Mouse (Mus musculus) liver, embryonic 12.5 days (tissue): ENCODE data around the gene Olfr414. TPM values are rescaled to one million over a fixed set of nuclear protein-coding genes. Genes with fewer than 3 reads are reported as not detected.

ENCODE experiments used
- ATAC-seq: fragments of 200-750 bp; cut with Nextera tagmentation; 2 replicates; pipeline ENCODE4 v1.8.0; 2017; ENCODE audit warnings: moderate number of reproducible peaks, mild to moderate bottlenecking, moderate library complexity
- H3K27ac ChIP-seq: fragments of 300-500 bp; sonication (generic); 2 replicates; pipeline ENCODE4 v1.5.1; 2016; ENCODE audit warnings: mild to moderate bottlenecking
- H3K27me3 ChIP-seq: fragments of 300-500 bp; sonication (generic); replicated peaks from 2 replicates; pipeline ENCODE4 v1.6.1; 2016; ENCODE audit warnings: mild to moderate bottlenecking, moderate library complexity
- H3K36me3 ChIP-seq: fragments of 300-500 bp; sonication (generic); 2 replicates; pipeline ENCODE4 v1.6.1; 2016; ENCODE audit warnings: mild to moderate bottlenecking, moderate library complexity
- H3K4me1 ChIP-seq: fragments of 300-500 bp; sonication (generic); 2 replicates; pipeline ENCODE4 v1.6.1; 2016
- H3K4me2 ChIP-seq: fragments of 300-500 bp; sonication (generic); 2 replicates; pipeline ENCODE4 v1.6.1; 2016; ENCODE audit warnings: mild to moderate bottlenecking, moderate library complexity
- H3K4me3 ChIP-seq: fragments of 300-500 bp; sonication (generic); 2 replicates; pipeline ENCODE4 v1.5.1; 2016; ENCODE audit warnings: mild to moderate bottlenecking, moderate library complexity
- H3K9ac ChIP-seq: fragments of 300-500 bp; sonication (generic); 2 replicates; pipeline ENCODE4 v1.6.1; 2016; ENCODE audit warnings: mild to moderate bottlenecking, moderate library complexity
- H3K9me3 ChIP-seq: fragments of 300-500 bp; sonication (generic); replicated peaks from 2 replicates; pipeline ENCODE4 v1.6.1; 2016; ENCODE audit warnings: mild to moderate bottlenecking, moderate library complexity
- WGBS: fragments of 180-500 bp; shearing (Covaris S2); methylation state at CpG from one replicate; pipeline ENCODE4 v1.1.7; 2016; ENCODE audit not compliant: insufficient replicate concordance; 5-methylcytosine and 5-hydroxymethylcytosine counted together
- polyA plus RNA-seq: library from polyadenylated mRNA; unstranded; fragments of >200 nt; fragmentation: Nextera tagmentation; extraction: Ambion mirVana; gene quantifications from 2 replicates; pipeline ENCODE4 v1.2.1, GENCODE M21; 2016

The Olfr414 gene
- polyA plus RNA-seq, 1 experiment from 2014 or later = 0.04 TPM

- Histone ChIP-seq H3K27me3 (no peaks in the 10 kb centered on the region), H3K9me3 (no peaks in the 10 kb centered on the region)
- no peak for ATAC-seq
These were observed 58.7 kb downstream of the Olfr414 start for GRCm38 (mm10) chr1:174482567-174482966.

More at GRCm38 (mm10) chr1:174482567-174482966, 58.7 kb downstream of the Olfr414 start:
- Histone ChIP-seq H3K9ac (no peak overlapping the region), H3K36me3 (no peaks in the 10 kb centered on the region), H3K4me3 (no peak overlapping the region), H3K4me2 (no peak overlapping the region), H3K27ac (no peak overlapping the region), H3K4me1 (no peaks in the 10 kb centered on the region)
- WGBS = 75% methylated on average over 6 of the region's 6 CpGs

Other genes with a start within 250 kb of the Olfr414 start
- 0.08 and 0.20 TPM in 2 replicates for gene Olfr419, start 172.0 kb upstream of the Olfr414 start, polyA plus RNA-seq
- not detected in 2 replicates for gene Mptx1, start 93.5 kb upstream of the Olfr414 start, polyA plus RNA-seq
- not detected in 2 replicates for gene Olfr417, start 58.9 kb upstream of the Olfr414 start, polyA plus RNA-seq
- gene Olfr248, start 33.0 kb upstream of the Olfr414 start, polyA plus RNA-seq = not detected in 2 replicates
- not detected in 2 replicates for gene Olfr220, start 18.0 kb downstream of the Olfr414 start, polyA plus RNA-seq
- gene Fmn2, start 77.8 kb downstream of the Olfr414 start, polyA plus RNA-seq = 0.06 and 0.10 TPM in 2 replicates